Mouse (Mus musculus) megakaryocyte, embryonic 14.5 days (primary cell): ENCODE results near the gene Colq.

Source experiments
- FLI1 ChIP-seq: IDR thresholded peaks from 2 replicates; pipeline ENCODE4 v1.6.1; 2012; ENCODE audit warnings: low read length, inconsistent platforms, mixed read lengths
- GATA1 ChIP-seq: IDR thresholded peaks from 3 replicates; pipeline ENCODE4 v1.6.1; 2012; ENCODE audit warnings: mixed read lengths, low read length, inconsistent platforms, borderline replicate concordance

DNA sequence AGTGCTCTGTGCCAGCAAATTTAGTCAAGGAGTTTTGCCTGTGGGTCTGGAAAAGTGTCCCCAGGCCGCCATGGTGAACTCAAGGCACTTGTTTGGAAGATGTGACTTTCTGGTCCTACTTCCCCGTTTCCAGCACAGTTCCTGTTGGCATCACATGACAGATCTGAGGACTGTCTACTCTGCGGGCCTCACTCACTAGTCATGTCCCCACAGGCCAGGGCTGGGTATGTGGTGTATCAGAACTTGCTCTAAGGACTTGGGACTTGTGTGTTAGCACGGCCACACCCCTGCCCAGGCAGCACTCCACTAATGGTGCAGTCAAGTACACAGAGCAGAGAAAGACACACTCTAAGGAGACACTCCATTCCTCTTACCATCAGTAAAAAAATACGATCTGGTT lies 108.7 kb downstream of the Colq start:
- TF ChIP-seq GATA1 (no peak), FLI1 (no peak)
